Mouse (Mus musculus) megakaryocyte, embryonic 14.5 days (primary cell): Measurements from ENCODE around the gene Ttc7.
"Not testable (repeated sequence)": the region's sequence is repeated elsewhere in the genome, so short reads cannot be mapped to it uniquely, and the experiment has no call there.

Source experiments
- FLI1 ChIP-seq: IDR thresholded peaks from 2 replicates; pipeline ENCODE4 v1.6.1; 2012; ENCODE audit warnings: low read length, inconsistent platforms, mixed read lengths
- GATA1 ChIP-seq: IDR thresholded peaks from 3 replicates; pipeline ENCODE4 v1.6.1; 2012; ENCODE audit warnings: mixed read lengths, low read length, inconsistent platforms, borderline replicate concordance

DNA sequence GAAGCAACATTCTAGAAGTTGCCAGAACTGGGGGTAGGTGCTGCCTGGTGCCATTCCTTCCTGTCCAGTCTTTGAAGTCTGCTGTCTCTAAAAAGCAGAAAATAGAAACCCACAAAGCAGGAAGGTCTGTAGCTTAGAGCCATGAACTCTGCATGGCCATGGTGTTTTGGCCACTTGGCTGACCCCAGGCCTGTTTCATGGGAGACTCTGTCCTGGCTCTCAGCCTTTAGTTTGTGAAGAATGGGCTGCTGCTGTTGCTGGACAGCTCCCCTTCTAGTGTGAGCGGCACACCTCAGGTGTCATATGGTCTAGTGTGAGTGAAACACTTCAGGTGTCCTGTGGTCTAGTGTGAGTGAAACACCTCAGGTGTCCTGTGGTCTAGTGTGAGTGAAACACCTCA, 14.0 kb downstream of the Ttc7 start:
- not testable (repeated sequence) for TF ChIP-seq GATA1, FLI1
